Mouse (Mus musculus) cortical plate, adult 2 months (tissue): ENCODE results near the gene Trim34a.
"Not testable (repeated sequence)": the region's sequence is repeated elsewhere in the genome, so short reads cannot be mapped to it uniquely, and the experiment has no call there.

Source experiments
- CTCF ChIP-seq: fragments of 200-500 bp; IDR thresholded peaks from 2 replicates; pipeline ENCODE4 v1.5.1; 2011; ENCODE audit warnings: mild to moderate bottlenecking, control low read depth, low read length; ENCODE audit not compliant: insufficient read depth; ENCODE audit errors: extremely low read depth
- POLR2A ChIP-seq: fragments of 200-500 bp; IDR thresholded peaks from 2 replicates; pipeline ENCODE4 v1.6.1; 2011; ENCODE audit warnings: mild to moderate bottlenecking, low read length, control low read depth; ENCODE audit not compliant: insufficient read depth; ENCODE audit errors: extremely low read depth

GRCm38 (mm10) chr7:104260380-104260779, 16.1 kb downstream of the Trim34a start:
- not testable (repeated sequence) for TF ChIP-seq POLR2A, CTCF
